Mouse (Mus musculus): ENCODE results near the gene Vmn2r83. TPM values are rescaled to one million over a fixed set of nuclear protein-coding genes. Genes with fewer than 3 reads are reported as not detected.

Gene Vmn2r83
- total and polyA plus RNA-seq, 3 experiments, result not detected

- no peak overlapping the region for H3K4me3 ChIP-seq (ENCODE audit: control insufficient read depth in 1 of 2, insufficient read depth in 1 of 2, low read depth in 2 of 2, low read length in 2 of 2)
- H3K9ac ChIP-seq (ENCODE audit: control insufficient read depth, low read depth, low read length, poor library complexity, severe bottlenecking), result no peak overlapping the region
- H3K27ac ChIP-seq (ENCODE audit: control insufficient read depth, low read depth, low read length), result no peak overlapping the region
- no peaks in the 10 kb centered on the region; the same call in 1 of the 2 replicates for H3K79me2 ChIP-seq (ENCODE audit: control insufficient read depth, insufficient read depth, low read length, poor library complexity)
- TF ChIP-seq MYB (IDR thresholded peaks at IDR 0.05; ENCODE audit: low read depth, low read length) (no peak), JUND (IDR thresholded peaks at IDR 0.05; ENCODE audit: low read depth, low read length) (no peak), ZNF384 (IDR thresholded peaks at IDR 0.05; ENCODE audit: low read depth, low read length) (no peak), ZKSCAN1 (IDR thresholded peaks at IDR 0.05; ENCODE audit: low read depth, low read length) (no peak), NRF1 (IDR thresholded peaks at IDR 0.05; ENCODE audit: insufficient read depth, low read depth, low read length, poor library complexity, severe bottlenecking) (no peak), MEF2A (IDR thresholded peaks at IDR 0.05; ENCODE audit: extremely low read depth, insufficient replicate concordance, low read depth, low read length, poor library complexity, severe bottlenecking) (no peak), RAD21 (IDR thresholded peaks at IDR 0.05; ENCODE audit: low read depth, low read length) (no peak), CHD2 (IDR thresholded peaks at IDR 0.05; ENCODE audit: low read length) (no peak), MAX (IDR thresholded peaks at IDR 0.05; ENCODE audit: low read length) (no peak), KAT2A (conservative IDR thresholded peaks at IDR 0.05; ENCODE audit: low read depth, low read length) (no peak)
- no peak for DNase-seq (ENCODE audit: low read depth, low spot score)
- H3K27me3 ChIP-seq (ENCODE audit: control insufficient read depth in 1 of 2, insufficient read depth in 2 of 2, low read length in 2 of 2), result no peaks in the 10 kb centered on the region
- H3K4me1 ChIP-seq (ENCODE audit: control insufficient read depth in 1 of 2, insufficient read depth in 2 of 2, low read length in 2 of 2), result no peaks in the 10 kb centered on the region; a peak in 1 of 4 replicates
- H3K9me3 ChIP-seq (replicated peaks; ENCODE audit: insufficient read depth, low read length), result no peaks in the 10 kb centered on the region
- 0 out of 4 replicates have a peak, but pooled peaks cover 0 to 3% of the 10 kb centered on the region in 2 experiments for H3K36me3 ChIP-seq (ENCODE audit: control insufficient read depth in 1 of 2, insufficient read depth in 2 of 2, low read length in 2 of 2)
Measured at GRCm38 (mm10) chr10:79538323-79538722, 69.8 kb downstream of the Vmn2r83 start.

GRCm38 (mm10) chr10:79538873-79539272 lies 70.3 kb downstream of the Vmn2r83 start:
- H3K36me3 ChIP-seq (ENCODE audit: control insufficient read depth in 1 of 2, insufficient read depth in 2 of 2, low read length in 2 of 2), result 0 out of 4 replicates have a peak, but pooled peaks cover 0 to 3% of the 10 kb centered on the region in 2 experiments
- H3K4me1 ChIP-seq (ENCODE audit: control insufficient read depth in 1 of 2, insufficient read depth in 2 of 2, low read length in 2 of 2), result no peaks in the 10 kb centered on the region; a peak in 1 of 4 replicates
- H3K9me3 ChIP-seq (replicated peaks; ENCODE audit: insufficient read depth, low read length), result no peaks in the 10 kb centered on the region
- DNase-seq (ENCODE audit: low read depth, low spot score), result no peak
- H3K27me3 ChIP-seq (ENCODE audit: control insufficient read depth in 1 of 2, insufficient read depth in 2 of 2, low read length in 2 of 2), result no peaks in the 10 kb centered on the region
- H3K27ac ChIP-seq (ENCODE audit: control insufficient read depth, low read depth, low read length), result no peak overlapping the region
- TF ChIP-seq TCF12 (IDR thresholded peaks at IDR 0.05; ENCODE audit: low read depth, low read length) (no peak), GATA1 (IDR thresholded peaks at IDR 0.05; ENCODE audit: low read depth, low read length) (no peak), TAL1 (IDR thresholded peaks at IDR 0.05; ENCODE audit: low read length) (no peak), POLR2AphosphoS2 (IDR thresholded peaks at IDR 0.05; ENCODE audit: low read length) (no peak), USF1 (IDR thresholded peaks at IDR 0.05; ENCODE audit: low read depth, low read length) (no peak)
- H3K4me3 ChIP-seq (ENCODE audit: control insufficient read depth in 1 of 2, insufficient read depth in 1 of 2, low read depth in 2 of 2, low read length in 2 of 2), result no peak overlapping the region
- no peaks in the 10 kb centered on the region for H3K79me2 ChIP-seq (ENCODE audit: control insufficient read depth, insufficient read depth, low read length, poor library complexity)
- H3K9ac ChIP-seq (ENCODE audit: control insufficient read depth, low read depth, low read length, poor library complexity, severe bottlenecking), result no peak overlapping the region
